Mouse (Mus musculus) forebrain, embryonic 16.5 days (tissue): ENCODE measurements around the gene Rsph10b. TPM values are rescaled to one million over a fixed set of nuclear protein-coding genes. Genes with fewer than 3 reads are reported as not detected.

Source experiments
- ATAC-seq: fragments of 200-750 bp; cut with Nextera tagmentation; 2 replicates; pipeline ENCODE4 v1.8.0; 2017; ENCODE audit warnings: mild to moderate bottlenecking, moderate library complexity
- H3K27ac ChIP-seq: fragments of 300-500 bp; sonication (generic); 2 replicates; pipeline ENCODE4 v1.5.1; 2014; ENCODE audit warnings: low read length, control low read depth
- H3K27me3 ChIP-seq: fragments of 300-500 bp; sonication (generic); replicated peaks from 2 replicates; pipeline ENCODE4 v1.6.1; 2014; ENCODE audit warnings: low read length; ENCODE audit not compliant: control insufficient read depth, insufficient read depth
- H3K36me3 ChIP-seq: fragments of 300-500 bp; sonication (generic); 2 replicates; pipeline ENCODE4 v1.6.1; 2014; ENCODE audit not compliant: control insufficient read depth, insufficient read depth
- H3K4me1 ChIP-seq: fragments of 300-500 bp; sonication (generic); replicated peaks from 2 replicates; pipeline ENCODE4 v1.6.1; 2014; ENCODE audit warnings: low read length; ENCODE audit not compliant: control insufficient read depth, insufficient read depth
- H3K4me2 ChIP-seq: fragments of 300-500 bp; sonication (generic); 2 replicates; pipeline ENCODE4 v1.6.1; 2014; ENCODE audit warnings: mild to moderate bottlenecking, low read length, control low read depth
- H3K4me3 ChIP-seq: fragments of 300-500 bp; sonication (generic); replicated peaks from 2 replicates; pipeline ENCODE4 v1.5.1; 2014; ENCODE audit warnings: mild to moderate bottlenecking, low read length, control low read depth
- H3K9ac ChIP-seq: fragments of 300-500 bp; sonication (generic); replicated peaks from 2 replicates; pipeline ENCODE4 v1.6.1; 2014; ENCODE audit warnings: low read depth, low read length, control low read depth
- H3K9me3 ChIP-seq: fragments of 300-500 bp; sonication (generic); 2 replicates; pipeline ENCODE4 v1.6.1; 2016; ENCODE audit warnings: low read length; ENCODE audit not compliant: control insufficient read depth
- WGBS: fragments of 180-500 bp; shearing (Covaris S2); extraction: QIAGEN DNeasy Blood & Tissue Kit; methylation state at CpG from one replicate; pipeline ENCODE4 v1.1.7; 2014; 5-methylcytosine and 5-hydroxymethylcytosine counted together
- polyA plus RNA-seq: library from polyadenylated mRNA; unstranded; fragments of >200 nt; fragmentation: Nextera tagmentation; extraction: Ambion mirVana; gene quantifications from 2 replicates; pipeline ENCODE4 v1.2.1, GENCODE M21; 2015

Rsph10b gene
- polyA plus RNA-seq, 1 experiment from 2014 or later: 4.1 TPM

- Histone ChIP-seq H3K4me3 (no peak overlapping the region), H3K4me1 (no peaks in the 10 kb centered on the region), H3K9me3 (no peaks in the 10 kb centered on the region), H3K27ac (no peak overlapping the region), H3K4me2 (no peak overlapping the region), H3K27me3 (no peaks in the 10 kb centered on the region), H3K9ac (no peak overlapping the region), H3K36me3 (no peaks in the 10 kb centered on the region)
- 93% methylated on average over 7 of the region's 7 CpGs for WGBS
- no peak for ATAC-seq
Observed at GRCm38 (mm10) chr5:144032491-144032890, 99.7 kb downstream of the Rsph10b start.

- Histone ChIP-seq H3K4me3 (no peak overlapping the region), H3K4me1 (no peaks in the 10 kb centered on the region), H3K9me3 (no peaks in the 10 kb centered on the region), H3K9ac (no peak overlapping the region), H3K36me3 (no peaks in the 10 kb centered on the region), H3K4me2 (no peak overlapping the region), H3K27me3 (no peaks in the 10 kb centered on the region), H3K27ac (no peak overlapping the region)
- WGBS: 75% methylated on average over 7 of the region's 7 CpGs
- no peak for ATAC-seq
Observed at GRCm38 (mm10) chr5:144034567-144034966, 101.7 kb downstream of the Rsph10b start.

Other genes starting within 250 kb of the Rsph10b start
- 27.5 and 28.5 TPM in 2 replicates for gene Usp42, start 200.8 kb upstream of the Rsph10b start, polyA plus RNA-seq
- 49.6 and 50.9 TPM in 2 replicates for gene Eif2ak1, start 115.2 kb upstream of the Rsph10b start, polyA plus RNA-seq
- 0.17 and 0.72 TPM in 2 replicates for gene Ankrd61, start 35.4 kb upstream of the Rsph10b start, polyA plus RNA-seq
- gene Aimp2, start 23.2 kb upstream of the Rsph10b start, polyA plus RNA-seq: 97.9 and 99.5 TPM in 2 replicates
- gene Pms2, start 23.1 kb upstream of the Rsph10b start, polyA plus RNA-seq: 27.8 and 33.0 TPM in 2 replicates
- 0.90 and 1.6 TPM in 2 replicates for gene Gm42421, start 4.9 kb upstream of the Rsph10b start, polyA plus RNA-seq
- 95.7 and 97.2 TPM in 2 replicates for gene Ccz1, start 81.8 kb downstream of the Rsph10b start, polyA plus RNA-seq
- gene Ocm, start 93.6 kb downstream of the Rsph10b start, polyA plus RNA-seq: not detected in 2 replicates
- gene Lmtk2, start 167.4 kb downstream of the Rsph10b start, polyA plus RNA-seq: 9.4 TPM in 2 replicates